Mouse (Mus musculus): ENCODE data around the gene 1700029H14Rik. TPM values are rescaled to one million over a fixed set of nuclear protein-coding genes. Genes with fewer than 3 reads are reported as not detected.

1700029H14Rik gene
- total RNA-seq, 2 experiments from 2014 or later = not detected

DNA sequence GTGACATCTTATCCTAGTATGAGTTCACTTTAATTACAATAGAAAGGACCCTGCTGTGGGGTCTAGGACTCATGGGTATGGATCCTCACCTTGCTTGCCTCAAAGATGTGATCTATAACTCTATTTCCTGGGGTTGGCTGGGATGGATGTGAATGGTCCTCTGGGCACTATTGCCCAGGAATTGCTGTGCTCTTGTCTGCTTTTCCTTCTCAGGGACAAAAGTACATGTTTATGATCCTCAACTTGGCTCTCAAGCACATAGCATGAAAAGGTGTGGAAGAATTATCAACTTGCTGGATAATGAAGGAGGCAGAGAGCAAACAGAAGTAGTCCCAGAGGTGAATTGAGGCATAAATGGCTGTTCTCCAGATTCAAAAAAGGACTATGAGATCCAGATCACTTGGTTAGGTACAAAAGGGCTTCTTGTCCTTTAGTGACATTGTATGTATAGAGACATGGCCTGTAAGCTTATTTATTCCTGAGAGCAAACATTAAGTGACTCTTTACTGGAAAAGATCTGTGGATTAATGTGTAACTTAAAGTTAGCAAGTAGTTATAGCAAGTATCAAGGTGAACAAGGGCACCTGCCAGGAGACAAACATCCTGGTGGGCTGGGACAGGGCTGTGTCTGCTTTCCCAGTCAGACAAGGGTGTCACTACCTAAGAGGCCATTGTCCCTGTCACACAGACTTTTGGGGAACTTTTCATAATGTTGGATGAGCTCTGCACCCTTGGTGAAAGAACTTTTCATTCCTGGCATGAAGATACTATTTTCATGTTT, 57.2 kb downstream of the 1700029H14Rik start:
- DNase-seq = no peak

- no peak for DNase-seq
Observed at GRCm38 (mm10) chr8:13503936-13504606, 58.2 kb downstream of the 1700029H14Rik start.

DNA sequence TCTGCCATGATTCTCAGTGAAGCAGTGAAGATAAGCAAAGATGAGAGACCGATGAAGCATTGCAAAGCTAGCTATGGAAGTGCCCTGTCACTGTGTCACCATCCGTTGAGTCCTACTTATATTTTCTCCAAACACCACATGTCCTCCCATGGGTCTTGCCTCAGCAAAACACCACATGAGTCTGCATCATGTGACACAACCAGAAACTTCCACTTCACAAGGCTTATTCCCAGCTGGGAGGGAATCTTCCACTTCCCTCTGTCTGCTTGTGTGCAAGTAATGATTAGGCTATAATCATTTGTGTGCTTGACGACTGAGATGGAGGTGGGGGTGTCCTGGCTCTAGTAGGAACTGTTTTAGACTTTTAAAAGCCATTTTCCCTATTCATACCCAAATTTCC, 61.0 kb downstream of the 1700029H14Rik start:
- no peak for DNase-seq

Other genes with a start within 250 kb of the 1700029H14Rik start
- 10 to 100 TPM; 45.5 to 46.3 TPM for gene Tfdp1, start 223.7 kb downstream of the 1700029H14Rik start, total RNA-seq (2021)
- not detected for gene Atp4b, start 165.6 kb downstream of the 1700029H14Rik start, total RNA-seq (2021)
- gene Grk1, start 157.4 kb downstream of the 1700029H14Rik start, total RNA-seq (2021) = under 1 TPM in 1 of 2 experiments, not detected in 1; 0.05 TPM
- gene Tmem255b, start 127.3 kb downstream of the 1700029H14Rik start, total RNA-seq (2021) = 1 to 10 TPM; 3.5 to 3.9 TPM
- gene Gas6, start 68.0 kb downstream of the 1700029H14Rik start, total RNA-seq (2021) = 10 to 100 TPM; 66.3 to 67.5 TPM
- gene Rasa3, start 115.1 kb upstream of the 1700029H14Rik start, total RNA-seq (2021) = 1 to 10 TPM; 8.4 to 9.4 TPM
- gene Cfap97d2, start 143.4 kb upstream of the 1700029H14Rik start, total RNA-seq (2021) = not detected
- 10 to 100 TPM; 26.9 to 31.0 TPM for gene Cdc16, start 195.2 kb upstream of the 1700029H14Rik start, total RNA-seq (2021)
- gene Upf3a, start 223.2 kb upstream of the 1700029H14Rik start, total RNA-seq (2021) = 1 to 10 TPM; 8.3 to 9.4 TPM